Mouse (Mus musculus) brain, embryonic 14.5 days (tissue): Measurements from ENCODE around the gene Sh3bgrl3.

Source experiments
- CTCF ChIP-seq: fragments of 200-500 bp; IDR thresholded peaks from 2 replicates; pipeline ENCODE4 v1.5.1; 2012; ENCODE audit warnings: inconsistent platforms, mild to moderate bottlenecking, moderate library complexity, borderline replicate concordance; ENCODE audit not compliant: insufficient read depth, insufficient read length; ENCODE audit errors: extremely low read depth
- POLR2A ChIP-seq: fragments of 200-500 bp; IDR thresholded peaks from 2 replicates; pipeline ENCODE4 v1.6.1; 2012; ENCODE audit warnings: mild to moderate bottlenecking, inconsistent platforms, borderline replicate concordance; ENCODE audit not compliant: poor library complexity, insufficient read depth, insufficient read length, severe bottlenecking; ENCODE audit errors: extremely low read depth

GRCm38 (mm10) chr4:134112403-134112802, 16.2 kb downstream of the Sh3bgrl3 start:
- TF ChIP-seq CTCF (no peak), POLR2A (no peak)
